Mouse (Mus musculus) bone marrow, adult 2 months (tissue): ENCODE measurements around the gene Kcnk18.

ENCODE experiments used
- CTCF ChIP-seq: fragments of 200-500 bp; IDR thresholded peaks from 2 replicates; pipeline ENCODE4 v1.5.1; 2011; ENCODE audit warnings: low read length, control low read depth; ENCODE audit not compliant: control insufficient read depth, insufficient read depth
- POLR2A ChIP-seq: fragments of 200-500 bp; IDR thresholded peaks from 2 replicates; pipeline ENCODE4 v1.6.1; 2011; ENCODE audit warnings: low read depth, mild to moderate bottlenecking, control low read depth, low read length, borderline replicate concordance; ENCODE audit not compliant: control insufficient read depth

DNA sequence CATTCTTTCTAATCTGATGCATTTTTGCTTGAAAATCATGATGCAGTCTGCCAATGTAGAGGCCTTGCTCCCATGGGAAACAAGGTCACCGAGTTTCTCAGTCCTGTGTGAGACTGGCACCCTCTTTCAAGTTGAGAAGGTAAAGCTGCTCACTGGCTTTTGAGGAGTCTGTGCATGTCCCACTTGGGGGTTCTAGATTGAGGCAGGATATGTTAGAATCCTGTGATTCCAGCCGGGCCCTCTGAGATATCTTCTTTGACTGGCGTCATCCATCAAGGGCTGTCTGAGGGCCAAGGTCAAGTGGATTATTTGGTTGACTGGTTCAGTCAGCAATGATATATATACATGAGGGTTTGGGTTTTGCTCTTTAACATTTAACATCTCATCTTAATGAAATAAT lies 63.0 kb downstream of the Kcnk18 start:
- TF ChIP-seq POLR2A (no peak), CTCF (no peak)
